Comparison of ENCODE assay signal across 18 mouse cellular contexts in the genomic region with DNA sequence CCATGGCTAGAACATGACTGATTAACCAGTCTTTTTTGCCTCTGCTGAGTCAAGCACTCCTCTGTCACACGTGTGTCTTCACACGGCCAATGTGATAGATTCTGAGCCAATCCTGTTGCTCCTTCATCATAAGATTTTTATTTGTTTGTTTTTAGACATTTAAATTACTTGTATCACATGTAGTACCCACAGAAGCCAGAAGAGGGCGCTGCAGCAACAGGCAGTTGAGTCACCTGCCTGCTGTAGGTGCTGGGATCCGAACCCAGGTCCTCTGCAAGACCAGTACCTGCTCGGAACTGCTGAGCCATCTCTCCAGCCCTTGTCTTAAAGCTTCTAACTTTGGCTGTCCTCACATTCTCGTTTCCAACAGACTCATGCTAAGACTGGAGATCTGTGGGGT. TPM values are rescaled to one million over a fixed set of nuclear protein-coding genes. Genes with fewer than 3 reads are reported as not detected.
DNase-seq lines count a peak whose midpoint lies in the region; ATAC-seq and TF ChIP-seq lines count a peak whose summit lies in the region.
"Had no signal": no experiment of that assay in that cellular context is flagged by ENCODE, and none has a peak within 500 bp of the region (broad histone marks: within the 10 kb centered on the region; RNA-seq: fewer than 3 reads in every experiment).

No protein-coding gene starts in this region.

- H3K4me1 ChIP-seq in liver, embryonic 14.5 days (replicated peaks; ENCODE audit: control insufficient read depth in 2 of 2, insufficient read depth in 2 of 2, low read length in 1 of 2) = no peaks in the 10 kb centered on the region; a peak in 1 of 4 replicates
- H3K4me1 ChIP-seq in liver, embryonic 12.5 days = 0 out of 2 replicates have a peak, but pooled peaks cover 14% of the 10 kb centered on the region
- H3K4me1 ChIP-seq in CH12.LX (ENCODE audit: control insufficient read depth in 1 of 2, insufficient read depth in 2 of 2) = peaks cover 11 to 30% of the 10 kb centered on the region in 2 experiments
- H3K4me1 ChIP-seq: hindbrain, embryonic 13.5 days; limb, embryonic 15.5 days had no signal

- ATAC-seq in CD4-positive, CD25-positive, alpha-beta regulatory T cell, adult 4 months = no peak
- no peak for ATAC-seq in liver, embryonic 14.5 days (ENCODE audit: insufficient read depth)
- ATAC-seq in liver, embryonic 12.5 days = no peak
- no peak for ATAC-seq in megakaryocyte, adult 5-6 weeks (ENCODE audit: poor library complexity, severe bottlenecking)
- ATAC-seq: Patski had no signal

- no peaks in the 10 kb centered on the region for H3K27me3 ChIP-seq in liver, embryonic 14.5 days (ENCODE audit: control insufficient read depth, insufficient read depth, low read length)
- no peaks in the 10 kb centered on the region for H3K27me3 ChIP-seq in liver, embryonic 12.5 days (replicated peaks)
- peaks cover 11% of the 10 kb centered on the region for H3K27me3 ChIP-seq in CH12.LX (replicated peaks)
- H3K27me3 ChIP-seq: hindbrain, embryonic 13.5 days; limb, embryonic 15.5 days; Patski had no signal

- H3K9me3 ChIP-seq in liver, embryonic 14.5 days (ENCODE audit: control insufficient read depth, low read length) = no peaks in the 10 kb centered on the region
- peaks cover 12% of the 10 kb centered on the region; the same call in 1 of the 2 replicates for H3K9me3 ChIP-seq in liver, embryonic 12.5 days (replicated peaks)
- peaks cover 24% of the 10 kb centered on the region for H3K9me3 ChIP-seq in CH12.LX (replicated peaks; ENCODE audit: low read length)
- H3K9me3 ChIP-seq: hindbrain, embryonic 13.5 days; limb, embryonic 15.5 days had no signal

- in situ Hi-C loops in CH12.LX (cut with MboI; ENCODE audit: low pct_ligation_motif_present, low pct_unique_long_range_greater_than_20kb, low sequenced_read_pairs) = no loop called here

- TF ChIP-seq CTCF in liver, embryonic 14.5 days (IDR thresholded peaks at IDR 0.05; ENCODE audit: low read depth) = peak; percentile 61
- peak; percentile 40 to 50; a peak in 3 of 4 replicates for TF ChIP-seq CTCF in CH12.LX (conservative IDR thresholded peaks at IDR 0.05 in 1 of 2, IDR thresholded peaks at IDR 0.05 in 1 of 2; ENCODE audit: low read depth in 2 of 2, low read length in 2 of 2)

- no peaks in the 10 kb centered on the region for H3K79me2 ChIP-seq in CH12.LX (replicated peaks; ENCODE audit: control insufficient read depth, extremely low read depth, insufficient read depth, poor library complexity, severe bottlenecking)

- no peak for TF ChIP-seq POLR2A in CH12.LX (IDR thresholded peaks at IDR 0.05; ENCODE audit: low read depth, low read length)

- DNase-seq in CD4-positive, CD25-positive, alpha-beta regulatory T cell, adult 2 months (ENCODE audit: low read depth, low spot score) = peak; percentile 52
- no peak for DNase-seq in liver, embryonic 14.5 days (ENCODE audit: low read depth in 3 of 3, low spot score in 3 of 3)
- no peak for DNase-seq in CH12.LX (ENCODE audit: extremely low read depth)
- DNase-seq in induced T-regulatory cell, adult 2 months (ENCODE audit: low read depth) = peak; percentile 51
- no peak for DNase-seq in cerebellum, adult 8-10 months
- DNase-seq: adrenal gland, adult 8-10 months; cerebellum, adult 11 months; embryo, embryonic 11 days; kidney, postnatal 10 days had no signal

- TF ChIP-seq RAD21 in CH12.LX (IDR thresholded peaks at IDR 0.05; ENCODE audit: low read depth, low read length) = no peak; the same call in 1 of the 2 replicates

- H3K9ac ChIP-seq in liver, embryonic 14.5 days (replicated peaks) = no peak overlapping the region
- no peak overlapping the region for H3K9ac ChIP-seq in liver, embryonic 12.5 days
- no peak overlapping the region for H3K9ac ChIP-seq in CH12.LX (ENCODE audit: insufficient read depth, low read depth)
- H3K9ac ChIP-seq: hindbrain, embryonic 13.5 days; limb, embryonic 15.5 days had no signal

- no peak for TF ChIP-seq EP300 in liver, embryonic 14.5 days (IDR thresholded peaks at IDR 0.05; ENCODE audit: low read depth)
- TF ChIP-seq EP300 in CH12.LX (IDR thresholded peaks at IDR 0.05; ENCODE audit: low read length) = no peak

- H3K4me2 ChIP-seq in liver, embryonic 14.5 days (ENCODE audit: low read depth) = no peak overlapping the region
- no peak overlapping the region for H3K4me2 ChIP-seq in liver, embryonic 12.5 days
- H3K4me2 ChIP-seq in CH12.LX (ENCODE audit: insufficient read depth, low read depth, poor library complexity, severe bottlenecking) = no peak overlapping the region
- H3K4me2 ChIP-seq: heart, embryonic 11.5 days; hindbrain, embryonic 13.5 days; limb, embryonic 15.5 days had no signal

- dilution Hi-C loops in CH12.LX (cut with MboI; ENCODE audit: extremely low pct_ligation_motif_present, extremely low pct_unique_long_range_greater_than_20kb, low sequenced_read_pairs) = no loop called here

- no peak overlapping the region for H3K4me3 ChIP-seq in liver, embryonic 14.5 days (ENCODE audit: insufficient read depth in 1 of 2, low read depth in 2 of 2, low read length in 2 of 2)
- no peak overlapping the region for H3K4me3 ChIP-seq in liver, embryonic 12.5 days
- H3K4me3 ChIP-seq in CH12.LX (replicated peaks in 1 of 3; ENCODE audit: low read depth in 2 of 3, low read length in 2 of 3, poor library complexity in 1 of 3) = no peak overlapping the region
- H3K4me3 ChIP-seq: hindbrain, embryonic 13.5 days; limb, embryonic 15.5 days; megakaryocyte, embryonic 14.5 days had no signal

- WGBS in liver, embryonic 14.5 days (ENCODE audit: insufficient replicate concordance) = 49% methylated on average over 6 of the region's 6 CpGs
- WGBS in liver, embryonic 12.5 days (ENCODE audit: insufficient replicate concordance) = 63% methylated on average over 6 of the region's 6 CpGs

- no peaks in the 10 kb centered on the region for H3K36me3 ChIP-seq in liver, embryonic 14.5 days (replicated peaks; ENCODE audit: control insufficient read depth, insufficient read depth, low read depth)
- no peaks in the 10 kb centered on the region for H3K36me3 ChIP-seq in liver, embryonic 12.5 days
- H3K36me3 ChIP-seq in CH12.LX (replicated peaks in 1 of 2; ENCODE audit: control insufficient read depth in 1 of 2, insufficient read depth in 1 of 2, low read length in 1 of 2) = no peaks in the 10 kb centered on the region
- H3K36me3 ChIP-seq: hindbrain, embryonic 13.5 days; limb, embryonic 15.5 days had no signal

- no peak overlapping the region for H3K27ac ChIP-seq in liver, embryonic 14.5 days
- no peak overlapping the region for H3K27ac ChIP-seq in liver, embryonic 12.5 days
- no peak overlapping the region for H3K27ac ChIP-seq in CH12.LX (ENCODE audit: insufficient read depth, low read depth)
- H3K27ac ChIP-seq: hindbrain, embryonic 13.5 days; limb, embryonic 15.5 days had no signal

TF ChIP-seq in CH12.LX, 34 proteins besides CTCF, POLR2A, EP300 and RAD21 (continues in another document):
- TF ChIP-seq SIN3A (IDR thresholded peaks at IDR 0.05; ENCODE audit: low read length) (no peak), NRF1 (IDR thresholded peaks at IDR 0.05; ENCODE audit: low read depth, low read length) (no peak), ETS1 (conservative IDR thresholded peaks at IDR 0.05; ENCODE audit: low read depth, low read length) (no peak), GABPA (IDR thresholded peaks at IDR 0.05; ENCODE audit: insufficient replicate concordance, low read depth, low read length) (no peak), MAZ (IDR thresholded peaks at IDR 0.05; ENCODE audit: low read depth, low read length) (no peak)

RNA-seq across cellular contexts. Expression of gene Irf8, which starts 13.1 kb away (rescaled TPM):
- polyA plus RNA-seq in CD4-positive, CD25-positive, alpha-beta regulatory T cell, adult 4 months (2017; shearing (Covaris generic)) = 10 to 100 TPM; 12.3 to 22.7 TPM
- 3.3 and 4.2 TPM in 2 replicates for polyA plus RNA-seq in liver, embryonic 14.5 days (2012; rRNA removed)
- 7.2 and 8.9 TPM in 2 replicates for polyA plus RNA-seq in liver, embryonic 14.5 days (2014; fragmentation: Nextera tagmentation; extraction: Ambion mirVana)
- 10.6 TPM in 2 replicates for polyA plus RNA-seq in liver, embryonic 12.5 days (2016; fragmentation: Nextera tagmentation; extraction: Ambion mirVana)
- total RNA-seq in CH12.LX (2012; rRNA removed) = 16.3 and 17.7 TPM in 2 replicates
- 11.2 and 13.3 TPM in 2 replicates for total RNA-seq in CH12.LX (2014; rRNA removed)
- polyA plus RNA-seq in CH12.LX (2012; ENCODE audit: insufficient read length, low read depth) = 34.3 and 37.4 TPM in 2 replicates
- 167 and 175 TPM in 2 replicates for total RNA-seq in megakaryocyte, adult 5-6 weeks (2015)
- 282 and 289 TPM in 2 replicates for total RNA-seq in megakaryocyte, adult 5-6 weeks (2017)

RNA-seq across cellular contexts. Expression of gene Emc8, which starts 54.7 kb away (rescaled TPM):
- polyA plus RNA-seq in CD4-positive, CD25-positive, alpha-beta regulatory T cell, adult 4 months (2017; shearing (Covaris generic)) = 10 to 100 TPM; 32.0 to 41.1 TPM
- polyA plus RNA-seq in liver, embryonic 14.5 days (2012; rRNA removed) = 40.3 and 45.5 TPM in 2 replicates
- 122 and 125 TPM in 2 replicates for polyA plus RNA-seq in liver, embryonic 14.5 days (2014; fragmentation: Nextera tagmentation; extraction: Ambion mirVana)
- 171 and 180 TPM in 2 replicates for polyA plus RNA-seq in liver, embryonic 12.5 days (2016; fragmentation: Nextera tagmentation; extraction: Ambion mirVana)
- total RNA-seq in CH12.LX (2012; rRNA removed) = 113 and 133 TPM in 2 replicates
- 33.4 and 35.3 TPM in 2 replicates for total RNA-seq in CH12.LX (2014; rRNA removed)
- polyA plus RNA-seq in CH12.LX (2012; ENCODE audit: insufficient read length, low read depth) = 159 and 184 TPM in 2 replicates
- total RNA-seq in megakaryocyte, adult 5-6 weeks (2015) = 46.7 and 48.7 TPM in 2 replicates
- total RNA-seq in megakaryocyte, adult 5-6 weeks (2017) = 41.6 and 51.3 TPM in 2 replicates

RNA-seq across cellular contexts. Expression of gene Cox4i1, which starts 55.0 kb away (rescaled TPM):
- 1,000 to 10,000 TPM; 1,023 to 1,039 TPM for polyA plus RNA-seq in CD4-positive, CD25-positive, alpha-beta regulatory T cell, adult 4 months (2017; shearing (Covaris generic))
- 383 and 573 TPM in 2 replicates for polyA plus RNA-seq in liver, embryonic 14.5 days (2012; rRNA removed)
- polyA plus RNA-seq in liver, embryonic 14.5 days (2014; fragmentation: Nextera tagmentation; extraction: Ambion mirVana) = 701 and 721 TPM in 2 replicates
- polyA plus RNA-seq in liver, embryonic 12.5 days (2016; fragmentation: Nextera tagmentation; extraction: Ambion mirVana) = 769 and 831 TPM in 2 replicates
- total RNA-seq in CH12.LX (2012; rRNA removed) = 890 and 970 TPM in 2 replicates
- total RNA-seq in CH12.LX (2014; rRNA removed) = 519 and 596 TPM in 2 replicates
- polyA plus RNA-seq in CH12.LX (2012; ENCODE audit: insufficient read length, low read depth) = 673 and 711 TPM in 2 replicates
- 776 and 796 TPM in 2 replicates for total RNA-seq in megakaryocyte, adult 5-6 weeks (2015)
- 479 and 480 TPM in 2 replicates for total RNA-seq in megakaryocyte, adult 5-6 weeks (2017)

RNA-seq across cellular contexts. Expression of gene Gm27021, which starts 55.1 kb away (rescaled TPM):
- not detected for polyA plus RNA-seq in CD4-positive, CD25-positive, alpha-beta regulatory T cell, adult 4 months (2017; shearing (Covaris generic))
- polyA plus RNA-seq in liver, embryonic 14.5 days (2012; rRNA removed) = 0.30 and 0.38 TPM in 2 replicates
- not detected in 2 replicates for polyA plus RNA-seq in liver, embryonic 14.5 days (2014; fragmentation: Nextera tagmentation; extraction: Ambion mirVana)
- polyA plus RNA-seq in liver, embryonic 12.5 days (2016; fragmentation: Nextera tagmentation; extraction: Ambion mirVana) = 0.69 and 0.79 TPM in 2 replicates
- total RNA-seq in CH12.LX (2012; rRNA removed) = 0.97 and 1.1 TPM in 2 replicates
- total RNA-seq in CH12.LX (2014; rRNA removed) = 0.49 and 1.0 TPM in 2 replicates
- polyA plus RNA-seq in CH12.LX (2012; ENCODE audit: insufficient read length, low read depth) = 0.49 TPM in 1 of 2 replicates, not detected in the other
- not detected in 2 replicates for total RNA-seq in megakaryocyte, adult 5-6 weeks (2015)
- total RNA-seq in megakaryocyte, adult 5-6 weeks (2017) = 0.29 TPM in 1 of 2 replicates, not detected in the other
- total RNA-seq: gastrocnemius, adult 18-20 months had no signal

Comparison
In these comparisons a context has a peak if more than half of its experiments do, and no peak if none do; other contexts are left out.
1. DNase-seq: peak in CD4-positive, CD25-positive, alpha-beta regulatory T cell, adult 2 months (single experiment) and induced T-regulatory cell, adult 2 months (single experiment); none in liver, embryonic 14.5 days (0 of 3), CH12.LX (single experiment) and cerebellum, adult 8-10 months (single experiment).